Mouse (Mus musculus) heart, embryonic 11.5 days (tissue): ENCODE data around the gene Guk1. TPM values are rescaled to one million over a fixed set of nuclear protein-coding genes. Genes with fewer than 3 reads are reported as not detected.

Source experiments
- ATAC-seq: fragments of 200-750 bp; cut with Nextera tagmentation; replicated peaks from 2 replicates; pipeline ENCODE4 v1.8.0; 2017; ENCODE audit warnings: moderate library complexity; ENCODE audit not compliant: insufficient number of reproducible peaks, low FRiP score, low TSS enrichment
- H3K27ac ChIP-seq: fragments of 300-500 bp; sonication (generic); 2 replicates; pipeline ENCODE4 v1.5.1; 2014; ENCODE audit warnings: mild to moderate bottlenecking, low read depth, low read length
- H3K27me3 ChIP-seq: fragments of 300-500 bp; sonication (generic); 2 replicates; pipeline ENCODE4 v1.6.1; 2014; ENCODE audit warnings: mild to moderate bottlenecking, low read length, mixed read lengths; ENCODE audit not compliant: control insufficient read depth, insufficient read depth
- H3K36me3 ChIP-seq: fragments of 300-500 bp; sonication (generic); 2 replicates; pipeline ENCODE4 v1.6.1; 2014; ENCODE audit warnings: mild to moderate bottlenecking, low read length, moderate library complexity, mixed read lengths; ENCODE audit not compliant: control insufficient read depth, insufficient read depth
- H3K4me1 ChIP-seq: fragments of 300-500 bp; sonication (generic); 2 replicates; pipeline ENCODE4 v1.6.1; 2014; ENCODE audit warnings: low read length; ENCODE audit not compliant: control insufficient read depth, insufficient read depth
- H3K4me2 ChIP-seq: fragments of 300-500 bp; sonication (generic); 2 replicates; pipeline ENCODE4 v1.6.1; 2014; ENCODE audit warnings: mild to moderate bottlenecking, moderate library complexity
- H3K4me3 ChIP-seq: fragments of 300-500 bp; sonication (generic); 2 replicates; pipeline ENCODE4 v1.5.1; 2014; ENCODE audit warnings: low read depth, low read length
- H3K9ac ChIP-seq: fragments of 300-500 bp; sonication (generic); 2 replicates; pipeline ENCODE4 v1.6.1; 2014; ENCODE audit warnings: mild to moderate bottlenecking, low read depth, low read length, moderate library complexity
- H3K9me3 ChIP-seq: fragments of 300-500 bp; sonication (generic); replicated peaks from 2 replicates; pipeline ENCODE4 v1.6.1; 2016; ENCODE audit warnings: low read length; ENCODE audit not compliant: control insufficient read depth
- WGBS: fragments of 180-500 bp; shearing (Covaris S2); extraction: QIAGEN DNeasy Blood & Tissue Kit; methylation state at CpG from one replicate; pipeline ENCODE4 v1.1.7; 2014; ENCODE audit not compliant: insufficient replicate concordance; 5-methylcytosine and 5-hydroxymethylcytosine counted together
- polyA plus RNA-seq: library from polyadenylated mRNA; unstranded; fragments of >200 nt; fragmentation: Nextera tagmentation; extraction: Ambion mirVana; gene quantifications from 2 replicates; pipeline ENCODE4 v1.2.1, GENCODE M21; 2014

The Guk1 gene
- polyA plus RNA-seq, 1 experiment from 2014 or later: 125 TPM

GRCm38 (mm10) chr11:59183821-59184220 is 8.2 kb downstream of the Guk1 start:
- H3K27ac ChIP-seq: 0 out of 2 replicates have a peak overlapping the region, but pooled peaks have one; percentile 30
- no peak overlapping the region for H3K4me2 ChIP-seq
- H3K9ac ChIP-seq: no peak overlapping the region; the same call in 1 of the 2 replicates
- H3K9me3 ChIP-seq: no peaks in the 10 kb centered on the region
- peaks cover 19% of the 10 kb centered on the region for H3K4me1 ChIP-seq
- no peak overlapping the region for H3K4me3 ChIP-seq
- H3K27me3 ChIP-seq: peaks cover 8% of the 10 kb centered on the region
- H3K36me3 ChIP-seq: peaks cover 17% of the 10 kb centered on the region
- WGBS: 19% methylated on average over 3 of the region's 3 CpGs
- ATAC-seq: no peak; the same call in 1 of the 2 replicates

DNA sequence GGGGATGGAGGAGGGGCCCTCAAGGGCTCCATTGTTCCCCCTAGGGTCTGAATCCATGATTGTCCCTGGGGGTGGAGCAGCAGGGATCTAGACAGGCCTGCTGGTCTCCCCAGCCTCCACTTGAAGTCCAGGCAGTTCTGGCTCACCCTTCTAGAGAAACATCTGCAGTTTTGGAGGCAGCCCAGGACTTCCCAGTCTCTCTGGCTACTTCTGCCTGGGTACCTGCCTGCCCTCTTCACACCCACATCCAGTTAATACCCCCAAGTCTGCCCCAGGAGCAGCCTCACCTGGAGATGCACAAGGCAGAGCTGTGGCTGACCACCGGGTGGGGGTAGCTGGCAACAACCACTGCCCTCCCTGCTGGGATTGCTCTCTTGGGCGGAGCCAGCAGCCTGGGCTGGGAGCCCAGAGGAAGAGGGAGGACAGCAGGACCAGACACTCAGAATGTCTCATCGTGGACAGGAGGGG is 9.1 kb downstream of the Guk1 start, which contains the start of gene Gjc2:
Gene Gjc2, minus strand, starts transcription at position 350 of the 468 bp plus-strand sequence.
- peak within 1 kb of the TSS; percentile 18; the same call in 1 of the 2 replicates for H3K9ac ChIP-seq
- peaks cover 19% of the 10 kb centered on the region for H3K4me1 ChIP-seq
- H3K27me3 ChIP-seq: peaks cover 17% of the 10 kb centered on the region
- peak within 1 kb of the TSS; percentile 30; the same call in 1 of the 2 replicates for H3K27ac ChIP-seq
- H3K36me3 ChIP-seq: peaks cover 17% of the 10 kb centered on the region
- no peak; the same call in 1 of the 2 replicates for ATAC-seq
- H3K9me3 ChIP-seq: no peaks in the 10 kb centered on the region
- no peak within 1 kb of the TSS for H3K4me3 ChIP-seq
- H3K4me2 ChIP-seq: no peak within 1 kb of the TSS
- 38% methylated on average over 3 of the region's 3 CpGs for WGBS

DNA sequence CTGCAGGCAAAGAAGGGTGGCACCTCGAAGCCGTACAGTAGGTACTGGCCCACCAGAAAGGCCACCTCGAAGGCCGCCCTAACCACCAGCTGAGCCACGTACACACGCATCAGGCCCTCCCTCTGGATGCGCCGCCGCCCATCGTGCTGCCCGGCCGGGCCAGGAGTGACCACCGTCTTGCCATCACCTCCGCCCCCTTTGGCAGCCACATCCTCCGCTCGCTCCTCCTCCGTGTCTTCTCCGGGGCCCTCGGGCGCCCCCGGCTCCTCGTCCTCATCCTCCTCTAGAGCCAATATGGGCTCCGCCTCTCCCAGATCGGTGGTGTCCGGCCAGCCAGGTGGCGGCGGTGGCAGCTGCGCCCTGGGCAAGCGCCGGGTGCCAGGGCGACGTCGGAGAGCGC is 15.1 kb downstream of the Guk1 start:
- no peaks in the 10 kb centered on the region for H3K36me3 ChIP-seq
- no peak overlapping the region for H3K27ac ChIP-seq
- H3K4me1 ChIP-seq: peaks cover 22% of the 10 kb centered on the region
- WGBS: 5% methylated on average over 34 of the region's 34 CpGs
- H3K4me3 ChIP-seq: peak overlapping the region; percentile 38
- H3K4me2 ChIP-seq: peak overlapping the region; percentile 61
- no peak; the same call in 1 of the 2 replicates for ATAC-seq
- H3K9me3 ChIP-seq: no peaks in the 10 kb centered on the region
- no peak overlapping the region for H3K9ac ChIP-seq
- peaks cover 62% of the 10 kb centered on the region for H3K27me3 ChIP-seq

GRCm38 (mm10) chr11:59176475-59176874 is 15.5 kb downstream of the Guk1 start:
- H3K27me3 ChIP-seq: peaks cover 62% of the 10 kb centered on the region
- H3K4me1 ChIP-seq: peaks cover 22% of the 10 kb centered on the region
- H3K4me2 ChIP-seq: peak overlapping the region; percentile 61
- H3K36me3 ChIP-seq: no peaks in the 10 kb centered on the region
- no peak overlapping the region for H3K27ac ChIP-seq
- H3K9ac ChIP-seq: no peak overlapping the region
- ATAC-seq: no peak
- peak overlapping the region; percentile 38 for H3K4me3 ChIP-seq
- no peaks in the 10 kb centered on the region for H3K9me3 ChIP-seq
- WGBS: 5% methylated on average over 48 of the region's 48 CpGs

DNA sequence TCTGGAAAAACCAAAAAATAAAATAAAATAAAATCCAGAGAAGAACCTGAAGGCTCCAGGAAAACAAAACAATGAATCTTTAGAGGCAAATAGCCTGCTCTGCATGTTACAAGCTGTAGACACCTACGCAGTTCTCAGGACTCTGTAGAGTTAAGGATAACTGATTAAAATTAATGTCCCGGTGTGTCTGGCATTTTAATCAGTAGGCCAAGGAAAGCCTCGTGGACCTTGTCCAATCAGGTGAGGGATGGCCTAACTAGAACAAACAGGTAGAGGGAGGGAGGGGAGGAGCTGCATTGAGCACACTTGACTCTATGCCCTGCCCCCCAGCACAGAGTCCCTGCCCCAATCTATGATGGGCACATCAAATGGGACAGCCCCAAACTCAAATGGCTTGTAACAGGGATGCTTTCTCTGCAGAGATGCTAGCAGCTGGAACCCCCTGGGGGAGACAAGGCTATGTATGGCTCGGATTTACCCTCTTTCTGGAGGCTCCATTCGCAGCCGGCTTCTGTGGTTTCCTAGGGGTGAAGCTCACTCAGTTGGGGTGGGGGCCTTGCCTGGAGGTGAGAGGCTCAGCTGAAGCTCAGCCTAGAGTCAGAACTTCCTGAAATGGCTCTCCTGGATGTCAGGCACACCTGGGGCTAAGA is 17.7 kb downstream of the Guk1 start:
- no peaks in the 10 kb centered on the region for H3K36me3 ChIP-seq
- 49% methylated on average over 6 of the region's 6 CpGs for WGBS
- peaks cover 11% of the 10 kb centered on the region for H3K4me1 ChIP-seq
- no peak for ATAC-seq
- no peaks in the 10 kb centered on the region for H3K9me3 ChIP-seq
- peaks cover 58% of the 10 kb centered on the region for H3K27me3 ChIP-seq
- no peak overlapping the region for H3K4me3 ChIP-seq
- H3K27ac ChIP-seq: no peak overlapping the region
- no peak overlapping the region for H3K4me2 ChIP-seq
- H3K9ac ChIP-seq: no peak overlapping the region

DNA sequence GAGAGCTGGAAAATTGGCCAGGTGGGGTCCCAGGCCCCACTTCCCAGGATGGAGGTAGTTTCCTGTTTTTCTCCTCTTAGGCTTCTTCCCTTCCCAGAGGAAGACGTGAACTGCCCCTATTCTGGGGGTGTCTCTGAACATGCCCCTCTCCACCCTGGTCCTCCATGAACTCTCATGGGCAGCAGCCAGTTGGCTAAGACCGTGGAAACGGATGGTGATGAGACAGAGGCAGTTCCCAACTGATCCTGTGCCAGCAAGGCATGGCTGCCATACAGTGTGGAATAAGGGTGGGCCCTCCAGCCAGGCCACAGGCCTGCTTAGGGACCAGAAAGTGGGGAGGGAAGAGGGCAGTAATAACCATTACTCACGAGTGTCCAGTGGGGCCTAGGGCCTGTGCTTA is 21.5 kb downstream of the Guk1 start:
- no peaks in the 10 kb centered on the region for H3K36me3 ChIP-seq
- no peak overlapping the region for H3K27ac ChIP-seq
- no peaks in the 10 kb centered on the region for H3K9me3 ChIP-seq
- 65% methylated on average over 4 of the region's 4 CpGs for WGBS
- H3K4me3 ChIP-seq: no peak overlapping the region
- no peak overlapping the region for H3K9ac ChIP-seq
- no peak overlapping the region for H3K4me2 ChIP-seq
- peaks cover 6% of the 10 kb centered on the region for H3K4me1 ChIP-seq
- H3K27me3 ChIP-seq: peaks cover 21% of the 10 kb centered on the region
- ATAC-seq: no peak

DNA sequence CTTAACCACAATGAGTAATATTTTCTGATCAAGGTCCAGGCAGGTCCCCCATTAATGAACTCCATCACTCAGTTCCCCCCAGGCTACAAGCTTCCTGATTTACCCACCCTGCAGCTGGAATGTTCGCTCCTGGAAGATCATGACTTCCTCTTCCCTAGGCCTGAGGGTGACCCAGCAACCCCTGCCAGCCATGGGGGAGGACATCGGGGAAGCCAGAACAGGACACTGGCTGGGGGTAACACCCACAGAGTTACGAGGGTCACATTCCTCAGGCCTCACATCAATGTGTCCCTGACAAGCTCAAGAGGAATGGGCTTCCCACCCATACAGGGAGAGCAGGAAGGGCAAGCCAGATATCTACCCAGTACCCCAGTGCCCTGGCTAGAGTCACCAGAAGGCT is 22.2 kb downstream of the Guk1 start:
- H3K4me1 ChIP-seq: peaks cover 10% of the 10 kb centered on the region
- H3K36me3 ChIP-seq: no peaks in the 10 kb centered on the region
- H3K4me3 ChIP-seq: no peak overlapping the region
- no peak overlapping the region for H3K27ac ChIP-seq
- 54% methylated on average over 3 of the region's 3 CpGs for WGBS
- peaks cover 13% of the 10 kb centered on the region for H3K27me3 ChIP-seq
- H3K9ac ChIP-seq: no peak overlapping the region; the same call in 1 of the 2 replicates
- no peaks in the 10 kb centered on the region for H3K9me3 ChIP-seq
- H3K4me2 ChIP-seq: no peak overlapping the region
- no peak for ATAC-seq

DNA sequence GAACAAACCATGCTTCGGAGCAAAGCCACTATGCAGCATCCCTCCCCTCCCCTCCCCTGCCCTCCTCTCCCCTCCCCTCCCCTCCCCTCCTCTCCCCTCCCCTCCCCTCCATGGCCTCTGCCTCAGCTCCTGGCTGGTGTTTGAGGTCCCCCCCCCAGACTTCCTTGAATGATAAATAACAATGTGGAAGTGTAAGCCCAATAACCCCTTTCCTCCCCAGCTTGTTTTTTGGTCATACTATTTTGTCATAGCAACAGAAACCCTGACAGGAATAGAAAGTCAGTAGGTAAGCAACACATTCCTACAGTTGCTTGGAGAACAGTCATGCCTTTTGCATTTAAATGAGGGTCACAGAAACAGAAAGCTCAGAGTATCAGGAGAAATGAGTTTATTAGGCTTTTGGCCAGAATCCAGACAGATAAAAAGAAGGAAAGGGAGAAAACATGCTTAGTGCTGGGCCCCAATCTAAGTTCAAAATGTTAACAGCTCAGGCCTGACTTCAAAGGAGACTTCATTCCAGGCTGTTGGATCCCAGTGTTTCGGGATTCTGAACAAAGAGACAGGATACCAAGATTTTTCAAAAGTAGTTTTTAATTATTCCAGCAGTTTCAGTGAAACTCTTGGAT is 26.3 kb downstream of the Guk1 start:
- H3K36me3 ChIP-seq: no peaks in the 10 kb centered on the region
- H3K4me1 ChIP-seq: peaks cover 27% of the 10 kb centered on the region
- no peaks in the 10 kb centered on the region for H3K27me3 ChIP-seq
- H3K9me3 ChIP-seq: no peaks in the 10 kb centered on the region
- no peak overlapping the region for H3K4me3 ChIP-seq
- no peak overlapping the region for H3K4me2 ChIP-seq
- H3K9ac ChIP-seq: no peak overlapping the region
- H3K27ac ChIP-seq: peak overlapping the region; percentile 99
- WGBS: 41% methylated on average over 2 of the region's 2 CpGs
- ATAC-seq: no peak
